Mouse (Mus musculus) bone marrow macrophage, adult 2 months (primary cell): ENCODE results near the gene Ttc27. TPM values are rescaled to one million over a fixed set of nuclear protein-coding genes. Genes with fewer than 3 reads are reported as not detected.

Experiments used
- H3K27ac ChIP-seq: 2 replicates; pipeline ENCODE4 v1.5.1; 2012; ENCODE audit warnings: low read depth, low read length; ENCODE audit not compliant: insufficient read depth
- H3K4me1 ChIP-seq: 2 replicates; pipeline ENCODE4 v1.6.1; 2012; ENCODE audit warnings: low read length; ENCODE audit not compliant: control insufficient read depth, insufficient read depth
- H3K4me3 ChIP-seq: 2 replicates; pipeline ENCODE4 v1.5.1; 2012; ENCODE audit warnings: mild to moderate bottlenecking, low read length, moderate library complexity; ENCODE audit not compliant: insufficient read depth
- CTCF ChIP-seq: IDR thresholded peaks from 2 replicates; pipeline ENCODE4 v1.5.1; 2012; ENCODE audit warnings: low read depth, mild to moderate bottlenecking, low read length, moderate library complexity
- POLR2A ChIP-seq: IDR thresholded peaks from 2 replicates; pipeline ENCODE4 v1.6.1; 2012; ENCODE audit warnings: mild to moderate bottlenecking, low read depth, low read length, borderline replicate concordance
- polyA plus RNA-seq: library from polyadenylated mRNA; stranded (reverse); fragments of >200 nt; gene quantifications from 2 replicates; pipeline ENCODE4 v1.2.4, GENCODE M21; 2012; ENCODE audit not compliant: missing spikeins, insufficient read depth, insufficient read length

The Ttc27 gene
- polyA plus RNA-seq, 1 experiment, result 11.0 TPM

- H3K4me1 ChIP-seq, result peaks cover 32% of the 10 kb centered on the region
- TF ChIP-seq POLR2A, result no peak
- no peak for TF ChIP-seq CTCF
- no peak overlapping the region for H3K4me3 ChIP-seq
- H3K27ac ChIP-seq, result no peak overlapping the region
Observed at GRCm38 (mm10) chr17:74864790-74865548, 147.4 kb downstream of the Ttc27 start.

GRCm38 (mm10) chr17:74865694-74866564 lies 148.4 kb downstream of the Ttc27 start:
- H3K4me1 ChIP-seq, result peaks cover 32% of the 10 kb centered on the region
- no peak overlapping the region for H3K4me3 ChIP-seq
- peak overlapping the region; percentile 43; the same call in 1 of the 2 replicates for H3K27ac ChIP-seq
- TF ChIP-seq CTCF (no peak), POLR2A (no peak)

DNA sequence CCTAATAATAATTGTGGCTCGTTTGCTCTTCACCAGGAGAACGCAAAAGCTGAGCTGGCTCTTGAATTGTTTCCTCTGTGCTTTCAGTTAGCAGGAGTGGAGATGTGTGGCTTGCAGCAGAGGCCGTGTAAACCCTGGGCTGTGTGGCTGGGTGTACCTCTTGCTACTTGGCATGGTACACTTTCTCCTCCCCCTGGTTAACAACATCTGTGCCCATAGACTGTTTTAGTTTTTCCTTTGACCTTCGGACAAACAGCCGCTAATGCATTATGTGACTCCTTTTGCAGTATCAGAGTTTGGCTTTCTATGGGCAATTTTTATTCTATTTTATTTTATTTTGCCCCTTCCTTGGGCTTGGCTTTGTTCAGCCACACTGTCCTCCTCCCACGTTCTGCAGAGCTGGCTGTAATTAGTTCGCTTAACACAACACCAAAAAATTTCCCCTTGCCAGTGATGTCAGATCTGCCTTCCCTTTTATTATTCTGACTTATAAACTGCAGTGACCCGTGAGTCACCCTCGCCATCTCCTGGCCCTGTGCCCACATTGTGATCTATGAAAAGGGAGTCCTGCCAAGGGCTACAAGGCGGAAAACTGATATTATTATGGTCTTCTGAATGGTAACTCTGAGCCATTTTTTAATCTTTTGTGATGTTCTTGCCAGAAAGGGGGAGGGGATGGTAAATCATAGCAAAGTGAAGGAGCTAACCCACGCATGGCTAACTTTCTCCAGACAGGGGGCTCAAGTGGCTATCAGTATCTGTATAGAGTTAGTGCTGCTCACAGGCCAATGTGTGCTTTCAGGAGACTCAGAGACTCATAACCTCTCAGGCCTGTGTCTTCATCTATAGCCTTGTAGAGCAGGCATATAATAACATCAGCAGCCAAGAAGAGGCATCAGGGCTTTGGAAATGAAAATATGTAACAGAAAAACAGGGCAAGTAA lies 149.3 kb downstream of the Ttc27 start:
- H3K4me3 ChIP-seq, result no peak overlapping the region
- H3K4me1 ChIP-seq, result peaks cover 32% of the 10 kb centered on the region
- no peak for TF ChIP-seq POLR2A
- peak overlapping the region; percentile 43 for H3K27ac ChIP-seq

DNA sequence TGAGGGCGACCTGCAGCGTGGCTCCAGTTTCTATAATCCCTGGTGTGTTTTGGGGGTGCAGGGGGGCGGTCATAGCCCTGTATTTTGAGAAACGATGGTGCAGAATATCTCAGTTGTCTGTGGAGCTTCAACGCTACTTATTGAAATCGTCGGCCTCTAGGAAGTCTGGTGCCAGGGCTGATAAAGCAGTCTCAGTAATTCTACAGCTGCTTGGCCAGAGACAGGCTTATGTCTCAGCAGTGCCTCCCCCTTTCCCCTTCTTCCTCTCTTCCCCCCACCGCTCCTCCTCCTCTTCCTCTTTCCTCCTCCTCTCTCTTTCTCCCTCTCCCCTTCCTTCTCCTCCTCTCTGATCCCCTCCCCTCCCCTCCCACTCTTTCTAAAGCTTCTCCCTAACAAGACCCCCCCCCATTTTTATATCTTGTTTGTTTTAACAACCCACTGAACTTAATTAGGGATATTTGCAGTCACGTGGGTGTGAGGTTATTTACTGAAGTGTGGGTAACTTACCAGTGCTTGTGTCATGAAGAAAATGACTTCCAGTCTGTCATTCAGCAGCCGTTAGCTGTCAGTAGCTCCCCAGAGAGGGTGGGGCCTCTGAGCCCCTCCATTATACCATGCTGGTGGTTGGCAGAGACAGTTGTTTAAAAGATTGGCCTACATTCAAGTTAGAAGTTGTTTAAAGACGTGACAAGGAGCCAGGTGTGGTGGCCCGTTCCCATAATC lies 150.8 kb downstream of the Ttc27 start:
- TF ChIP-seq CTCF, result no peak
- no peak for TF ChIP-seq POLR2A
- Histone ChIP-seq H3K4me1 (peaks cover 40% of the 10 kb centered on the region), H3K27ac (no peak overlapping the region), H3K4me3 (no peak overlapping the region)

DNA sequence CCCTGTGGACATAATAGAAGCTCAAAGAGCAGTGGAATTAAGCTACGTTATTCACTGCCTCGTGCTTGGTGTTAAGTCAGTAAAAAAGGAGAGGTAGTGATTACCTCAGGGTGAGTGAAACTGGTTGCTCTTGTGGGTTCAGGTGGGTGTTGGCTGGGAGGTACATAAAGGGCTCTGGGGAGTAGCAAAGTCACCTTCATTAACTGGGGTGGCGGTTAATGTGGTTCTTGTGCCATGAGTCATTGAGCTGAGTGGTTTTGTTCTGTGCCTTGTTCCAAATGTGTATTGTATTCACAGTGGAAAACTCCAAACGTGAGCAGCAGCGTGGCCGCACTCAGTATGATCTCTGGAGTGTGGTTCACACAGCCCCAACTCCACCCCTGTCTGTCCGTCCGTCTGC lies 152.0 kb downstream of the Ttc27 start:
- H3K27ac ChIP-seq, result no peak overlapping the region
- peaks cover 49% of the 10 kb centered on the region for H3K4me1 ChIP-seq
- no peak overlapping the region for H3K4me3 ChIP-seq
- TF ChIP-seq POLR2A (no peak), CTCF (no peak)

DNA sequence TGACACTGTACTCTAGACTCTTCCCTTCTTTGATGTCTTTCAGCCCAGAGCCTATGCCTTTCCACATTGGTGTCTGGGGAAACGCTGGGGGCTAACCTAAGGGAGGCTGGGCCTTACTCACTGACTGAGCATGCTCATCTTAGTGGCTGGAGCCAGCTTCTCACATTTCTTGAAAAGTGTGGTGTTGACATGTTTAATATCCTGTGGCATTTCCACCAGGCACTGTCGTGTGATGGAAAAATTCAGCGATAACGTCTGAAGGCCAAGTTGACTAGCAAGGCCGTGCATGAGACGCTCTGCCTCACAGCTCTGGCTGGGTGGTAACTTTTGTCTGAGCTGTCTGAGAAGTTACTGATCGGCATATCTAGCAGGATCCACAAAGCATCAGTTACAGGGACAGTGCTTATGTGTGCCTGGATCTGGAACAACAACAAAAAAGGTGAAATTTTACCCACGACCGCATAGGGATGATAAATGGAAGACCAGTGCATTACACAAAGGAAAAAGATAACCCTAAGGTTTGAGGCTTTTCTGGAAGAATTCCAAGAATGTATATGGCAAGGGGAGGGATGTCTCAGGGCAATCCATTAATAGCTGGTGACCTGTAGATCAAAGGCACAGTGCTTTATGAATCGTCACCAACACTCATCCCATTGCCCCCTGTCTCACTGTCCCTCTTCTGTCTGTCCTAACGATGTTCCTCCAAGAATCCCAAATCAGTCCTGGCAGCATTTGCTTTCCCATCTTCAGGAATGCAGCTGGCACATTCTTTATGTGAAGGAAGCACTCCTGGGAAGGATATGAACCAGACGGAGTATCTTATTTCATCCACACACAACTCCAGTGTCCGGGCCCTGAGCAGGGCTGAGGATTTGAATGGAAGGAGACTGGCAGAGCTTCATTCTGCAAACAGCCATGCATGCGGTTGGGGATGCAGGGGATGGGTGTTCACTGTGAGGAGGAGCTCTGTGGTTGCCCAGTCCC lies 152.9 kb downstream of the Ttc27 start:
- H3K27ac ChIP-seq, result no peak overlapping the region
- H3K4me3 ChIP-seq, result no peak overlapping the region
- H3K4me1 ChIP-seq, result peaks cover 49% of the 10 kb centered on the region
- TF ChIP-seq POLR2A (no peak), CTCF (no peak)

DNA sequence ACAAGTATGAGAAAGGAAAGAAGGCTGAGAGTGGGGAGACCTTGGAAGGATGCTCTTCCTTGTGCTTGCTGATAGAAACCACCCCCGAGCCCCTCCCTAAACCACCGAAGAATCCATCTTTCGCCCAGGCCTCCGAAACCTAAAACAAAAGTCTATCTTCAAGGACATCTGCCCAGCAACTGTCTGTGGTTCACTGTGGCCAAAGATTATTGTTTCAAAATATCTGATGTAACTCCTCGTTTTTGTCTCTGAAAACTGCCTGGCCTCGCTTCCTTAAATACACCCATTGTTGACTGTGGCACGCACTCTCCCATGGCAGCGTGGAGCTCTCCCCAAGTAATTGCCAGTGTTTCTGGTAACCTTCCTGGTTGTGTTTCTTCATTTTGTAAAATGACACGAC lies 155.0 kb downstream of the Ttc27 start:
- Histone ChIP-seq H3K4me3 (no peak overlapping the region), H3K27ac (no peak overlapping the region), H3K4me1 (peaks cover 32% of the 10 kb centered on the region)
- TF ChIP-seq CTCF, result no peak

- TF ChIP-seq CTCF (no peak), POLR2A (no peak)
- Histone ChIP-seq H3K4me3 (no peak overlapping the region), H3K27ac (no peak overlapping the region), H3K4me1 (peaks cover 21% of the 10 kb centered on the region)
Observed at GRCm38 (mm10) chr17:74873756-74874155, 156.2 kb downstream of the Ttc27 start.
